Mouse (Mus musculus): ENCODE results near the gene 9130230L23Rik. TPM values are rescaled to one million over a fixed set of nuclear protein-coding genes. Genes with fewer than 3 reads are reported as not detected.

9130230L23Rik gene
- total RNA-seq, 2 experiments from 2014 or later = not detected

Other genes starting within 250 kb of the 9130230L23Rik start
- gene N4bp2, start 240.8 kb downstream of the 9130230L23Rik start, total RNA-seq (2014; fragmentation: Nextera tagmentation) = 38.8 and 42.9 TPM in 2 replicates
- 21.0 and 22.4 TPM in 2 replicates for gene N4bp2, start 240.8 kb downstream of the 9130230L23Rik start, total RNA-seq (2017)
- 17.2 and 22.9 TPM in 2 replicates for gene Rhoh, start 143.1 kb downstream of the 9130230L23Rik start, total RNA-seq (2014; fragmentation: Nextera tagmentation)
- 22.0 and 26.8 TPM in 2 replicates for gene Rhoh, start 143.1 kb downstream of the 9130230L23Rik start, total RNA-seq (2017)
- gene Chrna9, start 69.4 kb downstream of the 9130230L23Rik start, total RNA-seq (2014; fragmentation: Nextera tagmentation) = not detected in 2 replicates
- 0.65 TPM in 1 of 2 replicates, not detected in the other for gene Chrna9, start 69.4 kb downstream of the 9130230L23Rik start, total RNA-seq (2017)
- gene Rbm47, start 168.8 kb upstream of the 9130230L23Rik start, total RNA-seq (2014; fragmentation: Nextera tagmentation) = 0.17 and 0.42 TPM in 2 replicates
- gene Rbm47, start 168.8 kb upstream of the 9130230L23Rik start, total RNA-seq (2017) = 0.61 TPM in 1 of 2 replicates, not detected in the other

Data from megakaryocyte-erythroid progenitor cell, adult 5-6 weeks (primary cell).